Mouse (Mus musculus) limb, embryonic 14.5 days (tissue): ENCODE data around the gene Tnfaip1. TPM values are rescaled to one million over a fixed set of nuclear protein-coding genes. Genes with fewer than 3 reads are reported as not detected.

Source experiments
- ATAC-seq: fragments of 200-750 bp; cut with Nextera tagmentation; 2 replicates; pipeline ENCODE4 v1.8.0; 2017; ENCODE audit warnings: low read depth, moderate number of reproducible peaks, moderate TSS enrichment; ENCODE audit not compliant: low FRiP score
- DNase-seq: peaks from one replicate; pipeline ENCODE4 v3.0.0-alpha.2; 2015; ENCODE audit warnings: low spot score
- H3K27ac ChIP-seq: fragments of 300-500 bp; sonication (generic); replicated peaks from 2 replicates; pipeline ENCODE4 v1.5.1; 2014; ENCODE audit warnings: low read depth, mild to moderate bottlenecking, low read length, moderate library complexity, mixed read lengths
- H3K27me3 ChIP-seq: fragments of 300-500 bp; sonication (generic); 2 replicates; pipeline ENCODE4 v1.6.1; 2014; ENCODE audit warnings: low read length, mixed read lengths; ENCODE audit not compliant: control insufficient read depth, insufficient read depth
- H3K36me3 ChIP-seq: fragments of 300-500 bp; sonication (generic); 2 replicates; pipeline ENCODE4 v1.6.1; 2014; ENCODE audit warnings: mild to moderate bottlenecking, low read length, moderate library complexity, mixed read lengths; ENCODE audit not compliant: control insufficient read depth, insufficient read depth
- H3K4me1 ChIP-seq: fragments of 300-500 bp; sonication (generic); 2 replicates; pipeline ENCODE4 v1.6.1; 2014; ENCODE audit warnings: antibody characterized with exemption, low read length, mixed read lengths; ENCODE audit not compliant: control insufficient read depth, insufficient read depth
- H3K4me2 ChIP-seq: fragments of 300-500 bp; sonication (generic); replicated peaks from 2 replicates; pipeline ENCODE4 v1.6.1; 2014; ENCODE audit warnings: low read depth, mild to moderate bottlenecking, low read length, moderate library complexity; ENCODE audit not compliant: severe bottlenecking
- H3K4me3 ChIP-seq: fragments of 300-500 bp; sonication (generic); replicated peaks from 2 replicates; pipeline ENCODE4 v1.5.1; 2014; ENCODE audit warnings: low read length
- H3K9ac ChIP-seq: fragments of 300-500 bp; sonication (generic); 2 replicates; pipeline ENCODE4 v1.6.1; 2014; ENCODE audit warnings: mild to moderate bottlenecking, low read depth, low read length, moderate library complexity; ENCODE audit not compliant: severe bottlenecking
- H3K9me3 ChIP-seq: fragments of 300-500 bp; sonication (generic); 2 replicates; pipeline ENCODE4 v1.6.1; 2016; ENCODE audit warnings: low read length; ENCODE audit not compliant: control insufficient read depth
- POLR2A ChIP-seq: fragments of 200-500 bp; IDR thresholded peaks from 2 replicates; pipeline ENCODE4 v1.8.0; 2012; ENCODE audit warnings: inconsistent platforms, mild to moderate bottlenecking, moderate library complexity, borderline replicate concordance; ENCODE audit not compliant: insufficient read depth, insufficient read length; ENCODE audit errors: extremely low read depth
- WGBS: fragments of 180-500 bp; shearing (Covaris S2); extraction: QIAGEN DNeasy Blood & Tissue Kit; methylation state at CpG from one replicate; pipeline ENCODE4 v1.1.7; 2014; 5-methylcytosine and 5-hydroxymethylcytosine counted together
- polyA plus RNA-seq, 2 experiments: library from polyadenylated mRNA; depleted of rRNA in 1 of 2; stranded (reverse) in 1 of 2; unstranded in 1 of 2; fragments of >200 nt; fragmentation: Nextera tagmentation in 1 of 2; extraction: Ambion mirVana in 1 of 2; gene quantifications; 2 replicates each; pipeline versions ENCODE4 v1.2.1 to v1.2.3; 2012 to 2014

The Tnfaip1 gene
- polyA plus RNA-seq, 2 experiments, result 55.7 to 83.4 TPM

- H3K9me3 ChIP-seq, result no peaks in the 10 kb centered on the region
- no peak for TF ChIP-seq POLR2A
- no peak overlapping the region for H3K4me2 ChIP-seq
- H3K27me3 ChIP-seq, result no peaks in the 10 kb centered on the region
- WGBS, result 84% methylated on average over 3 of the region's 3 CpGs
- no peak for DNase-seq
- H3K36me3 ChIP-seq, result peaks cover 35% of the 10 kb centered on the region
- no peak overlapping the region for H3K27ac ChIP-seq
- ATAC-seq, result no peak
- H3K9ac ChIP-seq, result no peak overlapping the region
- H3K4me3 ChIP-seq, result no peak overlapping the region
- no peaks in the 10 kb centered on the region for H3K4me1 ChIP-seq
Observed at GRCm38 (mm10) chr11:78505430-78505829, 30.7 kb downstream of the Tnfaip1 start.

GRCm38 (mm10) chr11:78502909-78503650 lies 33.1 kb downstream of the Tnfaip1 start, which contains the start of gene Sebox:
TSS of gene Sebox (plus strand) at chr11:78503447.
- H3K9ac ChIP-seq, result no peak within 1 kb of the TSS
- WGBS, result 68% methylated on average over 7 of the region's 7 CpGs

GRCm38 (mm10) chr11:78501529-78501928 lies 34.6 kb downstream of the Tnfaip1 start:
- no peak for TF ChIP-seq POLR2A
- DNase-seq (no peak), ATAC-seq (no peak)
- H3K4me2 ChIP-seq, result no peak overlapping the region
- peaks cover under 1% of the 10 kb centered on the region for H3K27me3 ChIP-seq
- H3K9me3 ChIP-seq, result no peaks in the 10 kb centered on the region
- WGBS, result 82% methylated on average over 20 of the region's 20 CpGs
- peaks cover 10% of the 10 kb centered on the region; the same call in 1 of the 2 replicates for H3K4me1 ChIP-seq
- H3K4me3 ChIP-seq, result no peak overlapping the region
- H3K36me3 ChIP-seq, result peaks cover 11% of the 10 kb centered on the region
- H3K9ac ChIP-seq, result no peak overlapping the region
- no peak overlapping the region for H3K27ac ChIP-seq

More at GRCm38 (mm10) chr11:78502909-78503650, 33.1 kb downstream of the Tnfaip1 start, which contains the start of gene Sebox:
- TF ChIP-seq POLR2A, result no peak
- Histone ChIP-seq H3K27ac (no peak within 1 kb of the TSS), H3K4me1 (0 out of 2 replicates have a peak, but pooled peaks cover under 1% of the 10 kb centered on the region), H3K36me3 (peaks cover 24% of the 10 kb centered on the region), H3K4me2 (no peak within 1 kb of the TSS), H3K4me3 (no peak within 1 kb of the TSS), H3K27me3 (no peaks in the 10 kb centered on the region; the same call in 1 of the 2 replicates), H3K9me3 (no peaks in the 10 kb centered on the region)
- ATAC-seq, result no peak
- no peak for DNase-seq

GRCm38 (mm10) chr11:78500623-78501202 lies 35.4 kb downstream of the Tnfaip1 start:
- peaks cover 3% of the 10 kb centered on the region; the same call in 1 of the 2 replicates for H3K36me3 ChIP-seq
- no peak overlapping the region for H3K9ac ChIP-seq
- no peak overlapping the region for H3K4me2 ChIP-seq
- WGBS, result 80% methylated on average over 9 of the region's 9 CpGs
- no peak for ATAC-seq
- no peak for DNase-seq
- H3K27me3 ChIP-seq, result peaks cover 9% of the 10 kb centered on the region
- TF ChIP-seq POLR2A, result no peak
- no peak overlapping the region for H3K4me3 ChIP-seq
- no peak overlapping the region for H3K27ac ChIP-seq
- H3K9me3 ChIP-seq, result no peaks in the 10 kb centered on the region
- H3K4me1 ChIP-seq, result peaks cover 12% of the 10 kb centered on the region; the same call in 1 of the 2 replicates

GRCm38 (mm10) chr11:78499543-78499942 lies 36.6 kb downstream of the Tnfaip1 start:
- peaks cover 12% of the 10 kb centered on the region; the same call in 1 of the 2 replicates for H3K4me1 ChIP-seq
- WGBS, result 47% methylated on average over 16 of the region's 16 CpGs
- no peak overlapping the region for H3K27ac ChIP-seq
- DNase-seq (no peak), ATAC-seq (no peak)
- H3K4me3 ChIP-seq, result no peak overlapping the region
- peaks cover 10% of the 10 kb centered on the region for H3K27me3 ChIP-seq
- H3K9ac ChIP-seq, result no peak overlapping the region
- H3K9me3 ChIP-seq, result no peaks in the 10 kb centered on the region
- TF ChIP-seq POLR2A, result no peak
- H3K36me3 ChIP-seq, result no peaks in the 10 kb centered on the region
- no peak overlapping the region for H3K4me2 ChIP-seq
